Mouse (Mus musculus): Measurements from ENCODE around the gene Aurkb. TPM values are rescaled to one million over a fixed set of nuclear protein-coding genes. Genes with fewer than 3 reads are reported as not detected.

Gene Aurkb
- polyA plus RNA-seq, 1 experiment from 2014 or later, result 12.6 TPM

DNA sequence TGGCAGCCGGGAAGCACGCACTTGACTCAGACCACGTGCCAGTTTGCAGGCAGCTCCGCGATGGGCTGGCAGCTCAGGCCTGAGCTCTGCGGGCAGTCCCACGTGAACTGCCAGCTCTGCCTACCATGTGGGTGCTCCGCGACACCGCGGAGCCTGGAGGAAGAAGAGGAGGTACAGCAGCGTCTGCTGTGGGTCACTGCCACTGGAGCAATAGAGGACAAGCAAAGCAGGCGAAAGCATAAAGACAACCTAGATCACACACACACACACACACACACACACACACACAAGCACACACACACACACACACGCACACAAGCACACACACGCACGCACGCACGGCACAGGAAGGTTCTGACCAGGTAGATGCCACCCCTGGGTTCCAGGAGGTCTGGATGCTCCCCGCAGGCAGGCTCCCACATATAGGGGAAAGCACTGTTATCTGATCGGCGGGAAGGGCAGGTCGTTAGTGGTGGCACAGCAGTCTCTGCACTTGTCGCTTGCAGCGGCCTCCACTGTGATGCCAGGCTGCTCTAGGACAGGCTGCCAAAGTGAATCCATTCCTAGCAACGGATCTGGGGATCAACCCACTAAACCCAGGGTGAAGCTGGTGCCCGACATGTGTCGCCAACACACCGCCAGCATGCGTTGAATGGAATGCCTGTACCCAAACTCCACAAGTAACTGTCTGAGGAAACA, 20.9 kb downstream of the Aurkb start:
- H3K4me3 ChIP-seq (ENCODE audit: low read depth, low read length), result peak overlapping the region; percentile 45
- H3K27me3 ChIP-seq (ENCODE audit: control insufficient read depth, insufficient read depth, low read depth, low read length), result no peaks in the 10 kb centered on the region
- peaks cover 30% of the 10 kb centered on the region for H3K4me1 ChIP-seq (ENCODE audit: control insufficient read depth, insufficient read depth, low read length)
- H3K27ac ChIP-seq (ENCODE audit: low read length), result no peak overlapping the region
- H3K9ac ChIP-seq (ENCODE audit: low read depth, low read length), result peak overlapping the region; percentile 67
- ATAC-seq, result no peak
- WGBS, result under 1% methylated on average over 26 of the region's 29 CpGs
- H3K36me3 ChIP-seq (ENCODE audit: control insufficient read depth, insufficient read depth, low read length), result no peaks in the 10 kb centered on the region
- H3K4me2 ChIP-seq (ENCODE audit: low read length), result peak overlapping the region; percentile 83
- H3K9me3 ChIP-seq (replicated peaks; ENCODE audit: control insufficient read depth, low read length, poor library complexity, severe bottlenecking), result no peaks in the 10 kb centered on the region

GRCm38 (mm10) chr11:69066956-69067355, 21.5 kb downstream of the Aurkb start:
- Histone ChIP-seq H3K4me3 (ENCODE audit: low read depth, low read length) (peak overlapping the region; percentile 45), H3K27me3 (ENCODE audit: control insufficient read depth, insufficient read depth, low read depth, low read length) (no peaks in the 10 kb centered on the region), H3K9me3 (replicated peaks; ENCODE audit: control insufficient read depth, low read length, poor library complexity, severe bottlenecking) (no peaks in the 10 kb centered on the region), H3K4me1 (ENCODE audit: control insufficient read depth, insufficient read depth, low read length) (peaks cover 32% of the 10 kb centered on the region), H3K9ac (ENCODE audit: low read depth, low read length) (no peak overlapping the region), H3K4me2 (ENCODE audit: low read length) (peak overlapping the region; percentile 83), H3K36me3 (ENCODE audit: control insufficient read depth, insufficient read depth, low read length) (no peaks in the 10 kb centered on the region), H3K27ac (ENCODE audit: low read length) (no peak overlapping the region)
- ATAC-seq, result no peak
- WGBS, result 11% methylated on average over 8 of the region's 8 CpGs

DNA sequence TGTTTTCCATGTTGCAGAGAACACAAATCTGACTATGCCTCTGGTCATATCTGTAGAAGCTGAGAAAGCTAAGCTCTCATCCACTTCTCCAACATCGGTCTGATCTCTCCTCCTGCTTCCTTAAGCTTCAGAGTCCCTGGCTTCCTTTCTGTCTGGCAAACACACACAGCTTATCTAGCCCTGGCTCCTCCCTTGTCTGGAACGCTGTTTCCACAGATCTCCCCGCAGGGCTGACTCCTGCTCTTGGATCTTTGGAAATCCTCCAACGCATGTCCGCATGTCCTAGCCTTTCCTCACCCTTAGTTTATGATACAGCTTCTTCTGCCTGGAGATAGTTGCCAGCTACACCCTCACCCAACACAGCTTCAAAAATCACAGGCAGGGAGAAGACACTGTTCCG, 22.2 kb downstream of the Aurkb start:
- peaks cover 36% of the 10 kb centered on the region for H3K4me1 ChIP-seq (ENCODE audit: control insufficient read depth, insufficient read depth, low read length)
- WGBS, result 64% methylated on average over 6 of the region's 6 CpGs

DNA sequence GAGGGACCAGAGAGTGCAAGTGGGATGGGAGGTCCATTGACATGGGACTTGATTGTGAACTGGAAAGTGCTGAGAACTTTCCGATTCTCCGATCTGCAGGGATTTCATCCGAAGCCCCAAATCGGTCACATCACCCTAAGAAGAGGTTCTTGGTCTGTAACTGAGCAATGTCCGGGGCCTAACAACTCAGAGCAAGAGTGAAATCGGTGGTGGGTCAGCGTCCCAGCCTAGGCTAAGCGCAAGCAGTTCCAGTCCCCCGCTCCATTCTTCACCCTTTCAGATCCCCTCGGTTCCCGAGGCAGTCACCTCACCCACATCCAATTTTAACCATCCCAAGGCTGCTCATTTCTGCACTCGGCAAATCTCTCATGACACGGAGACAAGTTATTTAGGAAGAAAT, 24.6 kb downstream of the Aurkb start:
- ATAC-seq, result no peak
- Histone ChIP-seq H3K4me1 (ENCODE audit: control insufficient read depth, insufficient read depth, low read length) (peaks cover 35% of the 10 kb centered on the region), H3K9ac (ENCODE audit: low read depth, low read length) (peak overlapping the region; percentile 80), H3K4me3 (ENCODE audit: low read depth, low read length) (peak overlapping the region; percentile 63), H3K27me3 (ENCODE audit: control insufficient read depth, insufficient read depth, low read depth, low read length) (no peaks in the 10 kb centered on the region), H3K4me2 (ENCODE audit: low read length) (peak overlapping the region; percentile 80), H3K36me3 (ENCODE audit: control insufficient read depth, insufficient read depth, low read length) (no peaks in the 10 kb centered on the region), H3K9me3 (replicated peaks; ENCODE audit: control insufficient read depth, low read length, poor library complexity, severe bottlenecking) (no peaks in the 10 kb centered on the region), H3K27ac (ENCODE audit: low read length) (peak overlapping the region; percentile 92)
- WGBS, result 0% methylated on average over 13 of the region's 13 CpGs

More for the DNA sequence above, 22.2 kb downstream of the Aurkb start:
- ATAC-seq, result no peak
- Histone ChIP-seq H3K4me3 (ENCODE audit: low read depth, low read length) (no peak overlapping the region), H3K9ac (ENCODE audit: low read depth, low read length) (no peak overlapping the region), H3K36me3 (ENCODE audit: control insufficient read depth, insufficient read depth, low read length) (no peaks in the 10 kb centered on the region), H3K27me3 (ENCODE audit: control insufficient read depth, insufficient read depth, low read depth, low read length) (no peaks in the 10 kb centered on the region), H3K4me2 (ENCODE audit: low read length) (no peak overlapping the region), H3K9me3 (replicated peaks; ENCODE audit: control insufficient read depth, low read length, poor library complexity, severe bottlenecking) (no peaks in the 10 kb centered on the region), H3K27ac (ENCODE audit: low read length) (no peak overlapping the region)

DNA sequence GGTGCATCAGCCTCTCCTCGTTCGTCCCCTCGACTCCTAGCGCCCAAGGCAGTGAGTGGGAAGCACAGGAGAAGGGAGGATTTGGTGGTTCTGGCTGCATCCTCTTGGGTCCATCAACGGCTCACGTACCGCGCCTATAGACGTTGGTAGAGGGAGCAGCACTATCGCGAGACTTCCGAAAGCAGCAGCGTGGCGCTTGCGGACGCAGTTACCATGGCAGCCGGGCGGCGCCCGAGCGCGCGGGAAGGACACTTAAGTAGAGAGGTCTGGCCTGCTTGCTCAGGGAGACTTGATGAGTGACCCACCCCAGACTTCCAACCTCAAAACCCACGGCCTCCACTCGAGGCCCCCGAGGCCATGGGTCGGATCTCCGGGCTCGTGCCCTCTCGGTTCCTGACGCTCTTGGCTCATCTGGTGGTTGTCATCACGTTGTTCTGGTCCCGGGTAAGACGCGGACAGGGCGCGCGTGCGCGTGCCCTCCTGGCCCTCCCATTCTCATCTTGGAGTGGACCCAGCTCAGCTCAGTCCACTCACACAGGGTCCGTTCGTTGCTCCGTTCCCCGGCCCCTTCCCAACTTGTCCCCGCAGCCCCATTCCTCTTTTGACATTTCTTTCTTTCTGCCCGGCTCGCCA, 25.3 kb downstream of the Aurkb start, which contains the start of gene Tmem107:
Gene Tmem107 (plus strand): TSS at position 217 of the 633 bp plus-strand sequence.
- no peaks in the 10 kb centered on the region for H3K9me3 ChIP-seq (replicated peaks; ENCODE audit: control insufficient read depth, low read length, poor library complexity, severe bottlenecking)
- peaks cover 35% of the 10 kb centered on the region for H3K4me1 ChIP-seq (ENCODE audit: control insufficient read depth, insufficient read depth, low read length)
- no peaks in the 10 kb centered on the region for H3K36me3 ChIP-seq (ENCODE audit: control insufficient read depth, insufficient read depth, low read length)
- peak within 1 kb of the TSS; percentile 80 for H3K4me2 ChIP-seq (ENCODE audit: low read length)
- H3K4me3 ChIP-seq (ENCODE audit: low read depth, low read length), result peak within 1 kb of the TSS; percentile 63
- ATAC-seq, result peak; percentile 88
- peak within 1 kb of the TSS; percentile 80 for H3K9ac ChIP-seq (ENCODE audit: low read depth, low read length)
- no peaks in the 10 kb centered on the region for H3K27me3 ChIP-seq (ENCODE audit: control insufficient read depth, insufficient read depth, low read depth, low read length)
- under 1% methylated on average over 47 of the region's 47 CpGs for WGBS
- peak within 1 kb of the TSS; percentile 92 for H3K27ac ChIP-seq (ENCODE audit: low read length)

DNA sequence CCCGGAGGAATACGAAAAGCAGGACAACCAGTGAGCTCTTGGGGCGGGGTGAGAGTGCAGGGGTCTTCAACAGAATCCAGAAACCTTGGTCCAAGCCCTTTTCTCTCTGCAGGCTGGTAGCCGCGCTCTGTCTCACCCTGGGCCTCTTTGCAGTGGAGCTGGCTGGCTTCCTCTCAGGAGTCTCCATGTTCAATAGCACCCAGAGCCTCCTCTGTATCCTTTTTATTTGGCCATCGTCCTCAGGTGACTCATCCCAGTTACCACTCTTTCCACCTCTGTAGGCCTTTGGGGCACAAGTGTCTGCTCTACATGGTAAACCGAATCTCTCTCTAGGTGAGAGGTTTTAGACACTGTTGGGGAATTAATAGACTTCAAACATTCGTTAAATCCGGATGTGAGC, 25.8 kb downstream of the Aurkb start:
- Histone ChIP-seq H3K4me1 (ENCODE audit: control insufficient read depth, insufficient read depth, low read length) (peaks cover 31% of the 10 kb centered on the region), H3K9ac (ENCODE audit: low read depth, low read length) (peak overlapping the region; percentile 80), H3K36me3 (ENCODE audit: control insufficient read depth, insufficient read depth, low read length) (no peaks in the 10 kb centered on the region), H3K27ac (ENCODE audit: low read length) (peak overlapping the region; percentile 92), H3K27me3 (ENCODE audit: control insufficient read depth, insufficient read depth, low read depth, low read length) (no peaks in the 10 kb centered on the region), H3K4me2 (ENCODE audit: low read length) (peak overlapping the region; percentile 80), H3K4me3 (ENCODE audit: low read depth, low read length) (peak overlapping the region; percentile 63), H3K9me3 (replicated peaks; ENCODE audit: control insufficient read depth, low read length, poor library complexity, severe bottlenecking) (no peaks in the 10 kb centered on the region)
- no peak for ATAC-seq
- 22% methylated on average over 9 of the region's 9 CpGs for WGBS

DNA sequence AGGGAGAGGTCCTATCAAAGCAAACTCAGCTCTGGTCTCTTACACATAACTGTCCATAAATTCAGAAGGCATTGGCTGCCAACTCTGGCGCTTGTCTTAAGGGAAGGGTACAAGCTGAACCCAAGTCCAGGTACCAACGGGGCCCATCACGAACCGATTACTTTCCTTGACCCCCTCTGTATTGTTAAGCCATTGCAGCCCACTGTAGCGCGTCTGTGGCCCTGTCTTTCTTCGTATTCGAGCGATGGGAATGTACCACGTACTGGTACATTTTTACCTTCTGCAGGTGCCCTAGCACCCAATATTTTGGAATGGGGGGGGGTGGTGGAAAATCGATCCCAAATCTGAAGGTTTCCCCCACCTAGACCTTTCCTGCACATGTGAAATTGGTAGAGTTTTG, 26.8 kb downstream of the Aurkb start:
- Histone ChIP-seq H3K9ac (ENCODE audit: low read depth, low read length) (peak overlapping the region; percentile 51), H3K27me3 (ENCODE audit: control insufficient read depth, insufficient read depth, low read depth, low read length) (no peaks in the 10 kb centered on the region), H3K9me3 (replicated peaks; ENCODE audit: control insufficient read depth, low read length, poor library complexity, severe bottlenecking) (no peaks in the 10 kb centered on the region), H3K4me3 (ENCODE audit: low read depth, low read length) (peak overlapping the region; percentile 39), H3K4me2 (ENCODE audit: low read length) (peak overlapping the region; percentile 70), H3K4me1 (ENCODE audit: control insufficient read depth, insufficient read depth, low read length) (peaks cover 24% of the 10 kb centered on the region), H3K27ac (ENCODE audit: low read length) (peak overlapping the region; percentile 85), H3K36me3 (ENCODE audit: control insufficient read depth, insufficient read depth, low read length) (no peaks in the 10 kb centered on the region)
- WGBS, result 86% methylated on average over 11 of the region's 11 CpGs
- ATAC-seq, result no peak

- peak overlapping the region; percentile 70 for H3K4me2 ChIP-seq (ENCODE audit: low read length)
- H3K4me1 ChIP-seq (ENCODE audit: control insufficient read depth, insufficient read depth, low read length), result peaks cover 24% of the 10 kb centered on the region
- H3K27ac ChIP-seq (ENCODE audit: low read length), result peak overlapping the region; percentile 85
- no peaks in the 10 kb centered on the region for H3K36me3 ChIP-seq (ENCODE audit: control insufficient read depth, insufficient read depth, low read length)
- 0 out of 2 replicates have a peak, but pooled peaks have one; percentile 7 for ATAC-seq
- H3K27me3 ChIP-seq (ENCODE audit: control insufficient read depth, insufficient read depth, low read depth, low read length), result no peaks in the 10 kb centered on the region
- peak overlapping the region; percentile 51 for H3K9ac ChIP-seq (ENCODE audit: low read depth, low read length)
- H3K9me3 ChIP-seq (replicated peaks; ENCODE audit: control insufficient read depth, low read length, poor library complexity, severe bottlenecking), result no peaks in the 10 kb centered on the region
- WGBS, result 5% methylated on average over 9 of the region's 9 CpGs
- H3K4me3 ChIP-seq (ENCODE audit: low read depth, low read length), result peak overlapping the region; percentile 39
Measured at GRCm38 (mm10) chr11:69072666-69073064, 27.2 kb downstream of the Aurkb start.

Data from midbrain, embryonic 16.5 days (tissue).